Mouse (Mus musculus) neural tube, embryonic 14.5 days (tissue): ENCODE results near the gene Aldh3a1. TPM values are rescaled to one million over a fixed set of nuclear protein-coding genes. Genes with fewer than 3 reads are reported as not detected.

Experiments
- ATAC-seq: fragments of 200-750 bp; cut with Nextera tagmentation; 2 replicates; pipeline ENCODE4 v1.8.0; 2017; ENCODE audit warnings: low read depth, mild to moderate bottlenecking, moderate TSS enrichment, moderate library complexity
- H3K27ac ChIP-seq: fragments of 300-500 bp; sonication (generic); 2 replicates; pipeline ENCODE4 v1.5.1; 2014; ENCODE audit warnings: low read depth, mild to moderate bottlenecking, control low read depth, low read length, moderate library complexity, mixed read lengths
- H3K27me3 ChIP-seq: fragments of 300-500 bp; sonication (generic); 2 replicates; pipeline ENCODE4 v1.6.1; 2014; ENCODE audit warnings: low read length; ENCODE audit not compliant: control insufficient read depth, insufficient read depth
- H3K36me3 ChIP-seq: fragments of 300-500 bp; sonication (generic); 2 replicates; pipeline ENCODE4 v1.6.1; 2014; ENCODE audit warnings: low read length, mixed read lengths; ENCODE audit not compliant: control insufficient read depth, insufficient read depth
- H3K4me1 ChIP-seq: fragments of 300-500 bp; sonication (generic); 2 replicates; pipeline ENCODE4 v1.6.1; 2014; ENCODE audit warnings: low read length; ENCODE audit not compliant: control insufficient read depth, insufficient read depth
- H3K4me2 ChIP-seq: fragments of 300-500 bp; sonication (generic); 2 replicates; pipeline ENCODE4 v1.6.1; 2014; ENCODE audit warnings: mild to moderate bottlenecking, low read depth, low read length, control low read depth
- H3K4me3 ChIP-seq: fragments of 300-500 bp; sonication (generic); 2 replicates; pipeline ENCODE4 v1.5.1; 2014; ENCODE audit warnings: low read depth, low read length, control low read depth, mixed read lengths
- H3K9ac ChIP-seq: fragments of 300-500 bp; sonication (generic); replicated peaks from 2 replicates; pipeline ENCODE4 v1.6.1; 2014; ENCODE audit warnings: low read depth, mild to moderate bottlenecking, control low read depth, low read length, mixed read lengths
- H3K9me3 ChIP-seq: fragments of 300-500 bp; sonication (generic); 2 replicates; pipeline ENCODE4 v1.6.1; 2016; ENCODE audit warnings: low read length; ENCODE audit not compliant: control insufficient read depth
- WGBS: fragments of 180-500 bp; shearing (Covaris S2); extraction: QIAGEN DNeasy Blood & Tissue Kit; methylation state at CpG from one replicate; pipeline ENCODE4 v1.1.7; 2014; 5-methylcytosine and 5-hydroxymethylcytosine counted together
- polyA plus RNA-seq: library from polyadenylated mRNA; unstranded; fragments of >200 nt; fragmentation: Nextera tagmentation; extraction: Ambion mirVana; gene quantifications from 2 replicates; pipeline ENCODE4 v1.2.1, GENCODE M21; 2014

Aldh3a1 gene
- polyA plus RNA-seq: not detected in 2 replicates

DNA sequence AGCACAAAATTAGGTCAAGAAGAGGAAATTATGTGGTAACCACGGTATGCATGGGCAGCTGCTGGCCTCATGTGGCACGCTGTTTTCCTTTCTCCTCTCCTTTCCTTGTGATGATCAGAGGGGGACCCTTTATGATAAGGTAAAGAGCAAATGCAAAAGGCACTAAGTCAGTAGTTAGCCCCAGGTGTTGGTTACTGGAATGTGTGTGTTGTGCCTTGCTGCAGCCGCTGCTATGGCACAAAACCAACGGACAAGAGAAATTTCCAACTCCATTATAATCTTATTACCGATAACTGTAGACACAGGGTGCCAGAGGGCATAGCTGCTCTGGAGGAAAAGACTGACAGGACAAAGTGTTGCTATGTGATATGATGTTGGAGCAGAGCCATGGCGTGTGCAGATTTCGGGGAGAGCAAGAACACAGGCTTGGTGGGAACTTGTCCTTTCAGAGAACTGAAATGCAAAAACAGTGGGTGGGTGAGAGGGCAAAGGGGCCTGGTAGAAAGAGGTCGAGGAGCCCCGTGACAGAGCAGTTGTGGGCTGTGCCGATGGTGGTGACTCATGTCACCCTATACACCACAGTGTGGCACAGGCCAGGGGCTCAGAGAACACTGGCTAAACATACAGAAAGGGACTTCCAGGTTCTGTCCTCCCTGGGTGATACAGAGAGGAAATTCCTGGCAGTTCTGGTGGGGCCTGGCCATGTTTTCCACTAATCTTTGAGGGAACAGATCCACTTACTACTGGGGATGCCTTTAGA, at the start of gene Aldh3a1:
Aldh3a1 (plus strand) TSS at position 51 of the 760 bp plus-strand sequence.
- no peak for ATAC-seq
- 70% methylated on average over 10 of the region's 10 CpGs for WGBS
- H3K27me3 ChIP-seq: no peaks in the 10 kb centered on the region
- no peak within 1 kb of the TSS for H3K9ac ChIP-seq
- H3K9me3 ChIP-seq: no peaks in the 10 kb centered on the region
- H3K36me3 ChIP-seq: no peaks in the 10 kb centered on the region
- no peak within 1 kb of the TSS for H3K27ac ChIP-seq
- H3K4me2 ChIP-seq: no peak within 1 kb of the TSS
- no peaks in the 10 kb centered on the region for H3K4me1 ChIP-seq
- H3K4me3 ChIP-seq: no peak within 1 kb of the TSS

DNA sequence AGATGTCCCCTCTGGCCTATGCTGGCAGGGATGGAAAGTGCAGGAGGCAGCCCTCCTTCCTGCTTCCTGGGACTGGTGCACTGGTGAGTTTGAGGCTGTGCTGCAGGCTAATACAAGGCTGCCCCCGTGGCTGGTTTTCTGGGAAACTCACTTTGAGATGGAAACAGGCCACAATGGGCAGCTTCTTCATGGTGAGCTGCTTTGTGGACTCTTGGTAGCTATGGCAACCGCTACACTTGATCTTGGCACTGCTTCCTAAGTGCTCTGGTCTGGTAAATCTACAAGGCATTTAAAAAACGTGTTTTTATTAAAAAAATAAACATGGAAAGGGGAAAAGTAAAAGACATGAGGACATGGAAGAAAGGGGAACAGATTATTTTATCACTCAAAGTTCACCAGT, 49.2 kb upstream of the Aldh3a1 start:
- Histone ChIP-seq H3K9ac (no peak overlapping the region), H3K36me3 (peaks cover 97% of the 10 kb centered on the region), H3K4me3 (no peak overlapping the region), H3K27me3 (no peaks in the 10 kb centered on the region), H3K27ac (no peak overlapping the region), H3K4me2 (no peak overlapping the region), H3K4me1 (no peaks in the 10 kb centered on the region), H3K9me3 (no peaks in the 10 kb centered on the region)
- peak; percentile 28; the same call in 1 of the 2 replicates for ATAC-seq
- WGBS: 64% methylated on average over 3 of the region's 3 CpGs

DNA sequence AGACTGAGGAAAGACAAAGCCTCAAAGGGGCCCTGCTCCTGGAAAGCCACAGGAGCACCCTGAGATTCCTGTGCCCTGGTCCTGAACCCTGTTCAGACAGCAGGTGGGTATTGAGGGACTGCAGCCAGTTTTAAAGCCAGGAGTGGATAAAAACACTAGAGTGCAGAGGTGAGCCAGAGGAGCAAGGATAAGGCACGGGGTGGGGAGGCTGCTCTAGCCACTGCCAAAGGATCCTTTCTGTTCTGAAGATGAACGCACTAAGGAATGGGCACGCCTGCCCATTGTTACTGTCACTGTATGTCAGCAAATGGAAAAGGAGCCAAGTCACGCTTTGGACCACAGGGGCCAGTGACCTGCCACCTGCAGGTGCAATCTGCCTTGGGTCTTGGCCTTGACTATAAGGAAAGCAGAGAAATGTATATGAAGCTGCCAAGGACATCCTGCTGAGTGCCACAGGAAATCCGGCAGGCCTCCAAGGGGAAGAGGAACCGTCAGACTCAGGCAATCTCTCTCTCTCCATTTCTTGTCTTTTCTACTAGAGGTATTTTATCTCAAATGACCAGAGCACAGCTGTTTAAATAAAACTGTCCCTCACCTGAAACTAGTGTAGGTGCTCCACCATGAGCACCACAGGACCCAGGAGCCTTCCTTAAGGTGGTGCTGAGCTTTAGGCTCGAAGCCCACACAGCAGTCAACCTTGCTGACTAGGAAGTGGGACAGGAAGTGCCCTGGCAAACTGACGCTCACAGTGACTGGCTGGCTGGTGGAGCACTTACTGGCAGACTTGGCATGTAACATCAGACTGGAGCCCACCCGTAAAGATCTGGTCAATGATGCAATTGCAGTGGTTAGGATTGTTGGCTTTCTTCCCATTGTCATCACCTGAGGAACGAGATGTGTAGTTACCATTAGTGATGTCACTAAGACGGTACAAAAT, 47.3 kb upstream of the Aldh3a1 start:
- Histone ChIP-seq H3K9ac (no peak overlapping the region), H3K9me3 (no peaks in the 10 kb centered on the region), H3K4me3 (no peak overlapping the region), H3K36me3 (peaks cover 98% of the 10 kb centered on the region), H3K27me3 (no peaks in the 10 kb centered on the region), H3K27ac (no peak overlapping the region), H3K4me1 (no peaks in the 10 kb centered on the region), H3K4me2 (no peak overlapping the region)
- ATAC-seq: no peak
- WGBS: 65% methylated on average over 11 of the region's 11 CpGs

DNA sequence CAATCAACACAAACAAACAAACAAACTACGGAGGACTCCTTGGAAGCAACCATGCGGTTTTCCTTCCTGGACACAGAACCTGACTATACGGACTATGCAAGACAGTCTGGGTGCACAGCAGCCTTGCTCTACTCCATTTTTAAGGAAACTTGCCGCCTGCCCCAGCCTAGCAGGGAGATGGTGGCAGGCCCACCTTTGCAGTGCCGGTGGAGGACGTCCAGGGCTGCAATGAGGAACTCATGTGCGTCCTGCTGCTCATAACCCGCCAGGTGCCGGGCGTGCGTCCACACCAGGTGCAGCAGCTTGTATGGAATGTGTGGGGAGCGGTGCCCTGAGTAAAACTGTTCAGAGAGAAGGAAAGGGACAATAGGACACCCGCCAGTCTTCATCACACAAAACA, 46.2 kb upstream of the Aldh3a1 start:
- 93% methylated on average over 13 of the region's 13 CpGs for WGBS
- ATAC-seq: no peak
- no peak overlapping the region for H3K4me3 ChIP-seq

DNA sequence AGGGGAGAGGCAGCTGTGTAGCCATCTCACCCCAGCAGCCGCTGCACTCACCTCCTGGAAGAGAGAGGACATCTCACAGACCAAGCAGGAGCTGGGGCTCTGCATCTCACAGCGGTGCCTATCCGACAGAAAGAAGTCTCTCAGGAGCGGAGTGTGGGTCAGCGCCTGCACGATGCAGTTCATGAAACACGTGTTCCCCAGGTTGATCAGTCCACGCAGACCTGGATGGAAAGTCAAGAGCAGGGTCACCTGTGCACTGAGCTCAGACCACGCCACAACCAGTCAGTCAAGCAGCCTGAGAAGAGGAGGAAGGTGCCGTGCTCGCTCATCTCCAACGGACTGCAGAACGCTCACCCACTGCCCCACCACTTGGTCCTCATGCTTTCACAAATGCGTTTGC, 44.6 kb upstream of the Aldh3a1 start:
- no peaks in the 10 kb centered on the region for H3K27me3 ChIP-seq
- no peak overlapping the region for H3K9ac ChIP-seq
- H3K4me2 ChIP-seq: no peak overlapping the region
- ATAC-seq: no peak
- no peaks in the 10 kb centered on the region for H3K9me3 ChIP-seq
- WGBS: 94% methylated on average over 14 of the region's 14 CpGs
- H3K4me1 ChIP-seq: no peaks in the 10 kb centered on the region
- H3K27ac ChIP-seq: no peak overlapping the region
- peaks cover 95% of the 10 kb centered on the region for H3K36me3 ChIP-seq
- no peak overlapping the region for H3K4me3 ChIP-seq

More for the DNA sequence above, 46.2 kb upstream of the Aldh3a1 start:
- Histone ChIP-seq H3K36me3 (peaks cover 99% of the 10 kb centered on the region), H3K9ac (no peak overlapping the region), H3K4me1 (no peaks in the 10 kb centered on the region), H3K4me2 (no peak overlapping the region), H3K9me3 (no peaks in the 10 kb centered on the region), H3K27me3 (no peaks in the 10 kb centered on the region), H3K27ac (no peak overlapping the region)

DNA sequence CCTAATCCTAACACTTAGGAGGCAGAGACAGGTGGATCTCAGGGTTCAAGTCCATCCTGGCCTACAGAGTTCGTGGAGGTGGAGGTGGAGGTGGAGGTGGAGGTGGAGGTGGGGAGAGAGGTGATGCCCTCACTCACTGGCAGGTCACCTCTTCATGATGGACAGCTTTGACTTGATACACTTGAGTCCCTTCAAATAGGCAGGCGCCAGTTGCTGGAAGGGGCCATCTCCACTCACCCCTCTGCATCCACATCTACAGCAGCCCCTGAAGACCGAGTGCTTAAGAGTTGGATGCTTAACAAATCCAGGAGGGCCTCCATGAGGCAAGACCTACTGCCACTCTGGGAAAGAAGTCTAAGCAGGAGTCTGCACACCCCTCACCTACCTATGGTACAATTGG, 44.0 kb upstream of the Aldh3a1 start:
- whole genome bisulfite sequencing: 90% methylated on average over 3 of the region's 3 CpGs
- no peak for ATAC-seq

DNA sequence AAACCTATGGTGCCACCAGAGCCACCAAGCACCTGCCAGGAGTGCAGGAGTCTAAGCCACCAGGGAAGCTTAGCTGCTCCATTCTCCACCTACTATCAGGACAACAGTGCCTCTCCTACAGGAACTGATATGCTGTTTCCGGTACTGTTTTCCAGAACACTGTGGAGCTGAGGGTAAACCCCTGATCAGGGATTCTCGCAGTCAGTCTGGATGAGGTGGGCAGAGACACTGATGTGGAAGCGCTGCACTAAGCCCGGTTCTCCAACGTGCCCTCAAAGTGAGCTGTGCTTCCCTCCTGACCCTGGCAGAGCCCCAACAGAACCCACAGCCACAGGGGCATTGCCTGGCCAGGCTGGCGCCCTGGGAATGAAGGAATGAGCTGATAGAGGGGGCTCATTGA, 43.0 kb upstream of the Aldh3a1 start:
- no peak overlapping the region for H3K4me2 ChIP-seq
- peaks cover 80% of the 10 kb centered on the region for H3K36me3 ChIP-seq
- peaks cover 15% of the 10 kb centered on the region for H3K4me1 ChIP-seq
- H3K27ac ChIP-seq: no peak overlapping the region
- H3K9ac ChIP-seq: no peak overlapping the region
- no peak for ATAC-seq
- no peaks in the 10 kb centered on the region for H3K9me3 ChIP-seq
- no peaks in the 10 kb centered on the region for H3K27me3 ChIP-seq
- no peak overlapping the region for H3K4me3 ChIP-seq
- WGBS: 95% methylated on average over 6 of the region's 6 CpGs

More for the DNA sequence above, 44.0 kb upstream of the Aldh3a1 start:
- Histone ChIP-seq H3K9me3 (no peaks in the 10 kb centered on the region), H3K27ac (no peak overlapping the region), H3K4me2 (no peak overlapping the region), H3K4me1 (peaks cover 5% of the 10 kb centered on the region; the same call in 1 of the 2 replicates), H3K27me3 (no peaks in the 10 kb centered on the region), H3K36me3 (peaks cover 91% of the 10 kb centered on the region), H3K4me3 (no peak overlapping the region), H3K9ac (no peak overlapping the region)

DNA sequence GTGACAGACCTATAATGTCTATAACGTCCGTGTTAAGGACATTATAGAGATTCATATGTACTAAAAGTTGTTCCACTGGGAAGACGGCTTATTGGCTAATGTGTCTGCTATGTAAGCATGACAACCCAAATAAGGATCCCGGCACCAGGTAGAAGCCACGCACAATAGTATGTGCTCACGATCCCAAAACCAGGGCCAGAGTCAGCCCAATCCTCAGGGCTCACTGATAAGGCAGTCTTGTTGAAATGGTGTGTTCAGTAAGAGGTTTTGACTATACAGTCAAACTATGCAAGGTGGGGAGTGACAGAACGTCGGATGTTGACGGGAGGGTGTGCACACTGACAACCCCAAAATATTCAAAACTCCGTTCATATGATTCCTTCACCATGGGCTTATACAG, 42.5 kb upstream of the Aldh3a1 start:
- Histone ChIP-seq H3K27me3 (no peaks in the 10 kb centered on the region), H3K36me3 (peaks cover 75% of the 10 kb centered on the region), H3K9me3 (no peaks in the 10 kb centered on the region), H3K4me2 (no peak overlapping the region), H3K9ac (no peak overlapping the region), H3K4me1 (peaks cover 20% of the 10 kb centered on the region), H3K27ac (no peak overlapping the region), H3K4me3 (no peak overlapping the region)
- ATAC-seq: no peak
- 93% methylated on average over 10 of the region's 10 CpGs for WGBS

DNA sequence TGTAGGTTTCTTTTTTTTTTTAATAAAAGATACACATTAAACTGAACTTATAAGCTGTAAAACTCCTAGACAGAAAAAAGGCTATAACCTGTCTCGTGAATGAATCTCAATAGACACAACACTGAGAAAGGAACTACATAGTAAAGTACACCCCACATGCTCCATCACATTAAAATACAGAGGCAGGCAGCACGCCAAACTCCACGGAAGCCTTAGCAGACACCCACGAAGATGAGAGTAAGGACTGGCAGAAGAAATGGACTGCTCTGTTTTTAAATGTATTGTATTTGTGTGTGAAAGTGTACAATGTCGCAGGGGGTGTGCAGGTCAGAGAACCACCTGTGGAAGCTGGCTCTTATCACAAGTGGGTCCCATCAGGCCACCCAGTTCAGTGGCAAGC, 37.2 kb upstream of the Aldh3a1 start:
- H3K9ac ChIP-seq: no peak overlapping the region
- WGBS: 69% methylated on average over 5 of the region's 5 CpGs
- H3K4me1 ChIP-seq: peaks cover 44% of the 10 kb centered on the region
- peaks cover 23% of the 10 kb centered on the region for H3K36me3 ChIP-seq
- H3K4me3 ChIP-seq: no peak overlapping the region
- H3K4me2 ChIP-seq: no peak overlapping the region
- ATAC-seq: no peak
- H3K27me3 ChIP-seq: no peaks in the 10 kb centered on the region
- H3K9me3 ChIP-seq: no peaks in the 10 kb centered on the region
- no peak overlapping the region for H3K27ac ChIP-seq
